Mouse (Mus musculus) kidney, postnatal 10 days (tissue): ENCODE results near the gene Mitd1.

ENCODE experiments used
- DNase-seq: peaks from one replicate; pipeline ENCODE4 v3.0.0; 2021; ENCODE audit warnings: mixed read lengths

The Mitd1 gene

DNA sequence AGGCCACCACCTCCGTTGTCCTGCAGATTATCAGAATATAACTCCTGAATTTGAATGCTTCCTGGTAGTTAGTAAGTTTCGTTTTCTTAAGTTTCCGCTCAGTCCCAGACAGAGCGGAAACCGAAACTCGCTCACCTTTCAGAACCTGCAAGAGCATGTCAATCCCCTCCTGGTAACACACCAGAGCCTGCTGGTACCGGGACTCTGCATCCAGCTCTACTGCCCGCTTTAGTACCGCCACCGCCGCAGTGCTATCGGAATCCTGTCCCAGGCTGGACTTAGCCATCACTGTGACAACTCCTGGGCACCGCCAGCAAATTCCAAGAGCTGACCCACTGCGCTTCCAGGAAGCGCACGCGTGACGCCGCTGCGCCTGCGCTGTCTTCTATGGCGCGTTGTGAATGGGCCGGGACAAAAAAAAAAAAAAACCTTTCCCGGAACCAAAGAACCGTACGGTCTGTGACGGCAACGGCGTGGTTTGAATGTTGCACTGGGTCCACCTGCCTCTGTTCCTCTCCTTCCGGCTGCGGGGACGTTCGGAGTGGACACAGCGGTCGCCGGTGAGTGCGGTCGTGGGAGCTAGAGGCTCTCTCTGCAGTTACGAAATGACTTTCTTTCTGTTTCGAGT, at the start of gene Mitd1, which contains the start of gene Mrpl30:
Mitd1 (minus strand) TSS at position 387 of the 628 bp plus-strand sequence.
Mrpl30 (plus strand) TSS at position 453 of the 628 bp plus-strand sequence.
- DNase-seq, result peak; percentile 93

DNA sequence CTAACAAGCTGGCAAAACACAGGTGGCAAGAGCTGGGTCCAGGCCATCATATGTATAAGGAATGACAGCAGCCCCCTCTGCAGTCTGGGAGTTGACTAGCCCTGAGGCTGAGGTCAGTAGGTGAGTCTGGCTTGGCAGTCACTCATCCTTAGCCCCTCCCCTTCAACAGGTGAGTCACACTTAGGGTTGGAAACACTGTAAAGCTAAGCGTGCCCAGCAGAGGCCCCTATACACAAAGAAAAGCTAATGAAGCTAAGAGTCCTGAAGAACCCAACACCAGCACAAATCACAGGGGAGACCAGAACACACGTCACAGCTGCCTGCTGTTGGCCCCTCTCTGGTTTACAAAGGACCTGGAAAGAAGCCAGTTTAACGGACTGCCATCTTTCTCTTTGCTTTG, 41.6 kb upstream of the Mitd1 start:
- DNase-seq, result peak; percentile 40

DNA sequence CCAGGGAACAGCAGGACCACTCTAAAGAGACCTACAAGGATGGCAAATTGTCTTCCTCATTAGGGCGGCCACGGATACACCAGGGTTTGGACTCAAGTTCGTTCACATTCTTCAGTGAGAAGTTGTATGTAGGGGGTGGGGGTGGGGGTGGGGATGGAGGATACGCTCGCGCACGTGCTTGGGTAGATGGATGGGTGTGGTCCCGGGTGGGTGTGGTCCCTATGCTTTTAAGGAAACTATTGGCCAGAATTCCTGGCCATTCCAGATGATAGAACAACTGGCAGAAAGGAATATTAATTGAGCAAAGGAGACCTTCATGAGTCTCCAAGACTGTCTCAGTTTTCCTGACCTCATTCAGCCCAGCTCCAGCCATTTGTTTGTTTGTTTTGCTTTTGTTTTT, 35.8 kb upstream of the Mitd1 start:
- DNase-seq, result no peak

DNA sequence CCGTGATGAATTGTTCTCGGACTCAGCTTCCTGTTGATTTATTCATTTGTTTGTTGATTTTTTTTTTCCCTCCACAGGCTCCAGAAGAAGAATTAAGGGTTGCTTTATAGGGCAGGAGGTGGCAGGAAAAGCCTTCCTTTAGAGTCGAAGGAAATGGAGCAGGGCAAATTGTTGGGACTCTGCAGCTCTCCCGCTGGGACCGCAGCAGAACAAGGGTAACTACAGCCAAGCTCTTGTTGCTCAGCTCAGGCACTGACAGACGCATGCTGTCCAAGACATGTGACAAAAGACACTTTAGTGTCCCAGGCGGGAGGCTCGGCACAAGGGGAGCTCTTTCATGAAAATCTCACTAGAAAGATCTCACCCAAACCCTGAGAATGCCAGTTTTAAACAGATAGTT, 32.3 kb upstream of the Mitd1 start:
- DNase-seq, result peak; percentile 11

DNA sequence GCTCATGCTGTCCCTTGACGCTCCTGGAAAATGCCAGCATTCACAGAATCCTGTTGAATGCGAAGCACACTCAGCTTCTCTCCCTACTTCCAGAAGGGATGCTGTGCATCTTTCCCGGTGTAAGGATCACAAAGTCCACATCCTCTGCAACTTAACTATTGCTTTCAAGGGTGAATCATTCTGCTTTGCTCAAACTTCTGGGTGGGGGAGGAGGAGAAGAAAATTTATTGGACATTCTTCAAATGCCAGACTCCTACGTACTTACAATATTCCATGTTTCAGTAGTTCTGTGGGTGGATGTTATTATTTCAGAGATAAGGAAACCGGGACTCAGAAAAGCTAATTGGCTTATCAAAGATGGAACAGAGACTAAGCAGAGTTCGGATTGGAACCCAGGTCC, 27.9 kb upstream of the Mitd1 start:
- no peak for DNase-seq

DNA sequence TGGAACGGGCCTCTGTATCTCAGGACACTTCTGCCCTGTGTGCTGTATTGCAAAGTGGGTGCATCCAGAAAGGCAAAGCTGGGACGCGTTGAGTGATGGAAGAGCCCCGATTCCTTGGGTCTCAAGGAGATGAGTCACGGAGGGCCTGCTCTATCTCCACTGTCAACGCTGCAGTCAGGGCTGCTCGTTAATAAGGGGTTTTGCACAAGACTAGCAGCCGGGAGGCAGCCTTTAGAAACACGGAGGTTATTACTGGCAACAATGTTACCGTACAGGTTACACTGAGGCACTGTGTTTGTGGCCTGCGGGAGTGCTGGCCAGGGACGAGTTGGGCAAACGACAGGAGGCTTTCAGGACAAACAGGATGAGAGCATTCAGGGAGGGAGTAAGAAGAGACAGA, 27.5 kb upstream of the Mitd1 start:
- no peak for DNase-seq

DNA sequence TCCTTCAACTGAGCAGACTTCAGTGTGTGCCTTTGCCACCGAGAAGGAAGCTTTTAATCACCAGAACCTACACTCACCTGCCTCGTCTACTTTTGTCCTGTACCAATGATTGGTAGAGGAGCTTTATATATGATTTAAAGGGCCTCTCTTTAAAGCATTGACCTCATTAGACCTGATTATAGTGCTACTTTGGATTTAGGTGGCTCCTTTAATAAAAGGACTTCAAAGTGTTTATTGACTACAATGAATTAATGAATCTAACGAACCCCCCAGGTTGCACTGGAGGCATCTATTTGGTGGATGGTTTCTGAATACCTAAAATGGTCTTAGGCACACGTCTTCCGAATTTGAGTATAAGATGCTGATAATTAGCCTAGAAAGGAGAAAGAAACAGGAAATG, 26.2 kb upstream of the Mitd1 start, which contains the start of gene Lyg2:
Lyg2 (minus strand) TSS at position 101 of the 400 bp plus-strand sequence.
- no peak for DNase-seq

DNA sequence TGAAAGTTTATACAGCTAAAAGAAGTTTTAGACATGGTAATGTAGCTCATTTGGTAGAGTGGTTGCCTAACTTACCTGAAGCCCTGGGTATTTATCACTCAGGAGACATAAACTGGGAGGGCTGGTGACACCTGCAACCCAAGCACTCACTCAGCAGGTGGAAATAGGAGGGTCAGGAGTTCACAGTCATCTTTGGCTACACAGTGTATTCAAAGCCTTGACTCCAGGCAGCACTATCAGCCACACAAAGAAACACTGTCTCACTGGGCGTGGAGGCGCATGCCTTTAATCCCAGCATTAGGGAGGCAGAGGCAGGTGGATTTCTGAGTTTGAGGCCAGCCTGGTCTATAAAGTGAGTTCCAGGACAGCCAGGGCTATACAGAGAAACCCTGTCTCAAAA, 22.5 kb upstream of the Mitd1 start:
- DNase-seq, result no peak

DNA sequence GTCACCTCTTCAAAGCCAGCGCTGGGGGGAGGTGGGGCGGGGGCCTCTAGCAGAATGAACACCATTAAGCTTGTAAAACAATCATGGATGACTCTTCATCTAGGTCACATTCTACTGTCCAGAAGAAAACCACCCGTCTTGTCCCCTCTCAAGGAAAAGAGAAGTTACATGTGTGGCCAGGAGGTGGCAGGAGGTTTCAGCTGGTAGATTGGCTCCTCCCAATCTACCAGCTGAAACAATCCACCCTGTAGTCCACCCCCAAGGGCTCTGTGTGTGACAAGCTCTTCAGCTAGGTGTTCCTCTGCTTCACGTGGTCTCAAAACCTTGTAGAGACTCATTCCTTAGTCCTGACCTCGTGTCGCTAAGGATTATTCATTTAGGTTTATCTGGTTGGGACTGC, 13.0 kb upstream of the Mitd1 start:
- DNase-seq, result peak; percentile 51

DNA sequence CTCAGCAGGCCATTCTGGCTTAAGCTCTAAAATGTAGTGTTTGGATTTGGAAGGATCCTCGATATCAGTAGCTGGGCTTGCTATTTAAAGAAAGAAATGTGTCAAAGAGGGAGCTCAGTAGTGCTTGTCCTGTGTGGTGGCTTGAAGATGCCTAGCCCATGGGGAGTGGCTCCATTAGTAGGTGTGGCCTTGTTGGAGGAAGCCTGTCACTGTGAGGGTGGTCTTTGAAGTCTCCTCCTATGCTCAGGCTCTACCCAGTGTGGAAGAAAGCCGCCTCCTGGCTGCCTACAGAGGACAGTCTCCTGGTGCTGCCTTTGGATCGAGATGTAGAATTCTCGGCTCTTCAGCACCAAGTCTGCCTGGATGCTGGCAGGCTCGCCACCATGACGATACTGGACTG, 10.1 kb upstream of the Mitd1 start:
- DNase-seq, result no peak

DNA sequence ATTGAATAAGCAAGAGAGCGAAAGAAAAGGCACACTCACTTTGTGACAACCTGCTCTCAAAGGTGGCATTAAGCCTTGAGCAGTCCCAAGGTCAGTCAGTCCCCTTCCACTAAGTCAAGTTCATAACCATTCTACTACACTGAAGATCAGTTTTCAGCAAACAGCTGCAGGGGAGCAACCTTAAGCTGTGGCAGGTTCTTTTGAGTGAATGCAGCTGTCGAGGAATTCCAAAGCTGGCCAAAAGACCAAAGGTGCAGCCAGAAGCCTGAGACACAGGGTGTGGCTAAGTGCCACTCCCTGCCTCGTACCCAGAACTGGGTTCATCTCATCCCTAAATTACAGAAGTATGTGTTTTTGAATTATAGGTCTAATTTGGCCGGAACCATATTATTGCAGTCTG, 9.6 kb upstream of the Mitd1 start:
- no peak for DNase-seq

DNA sequence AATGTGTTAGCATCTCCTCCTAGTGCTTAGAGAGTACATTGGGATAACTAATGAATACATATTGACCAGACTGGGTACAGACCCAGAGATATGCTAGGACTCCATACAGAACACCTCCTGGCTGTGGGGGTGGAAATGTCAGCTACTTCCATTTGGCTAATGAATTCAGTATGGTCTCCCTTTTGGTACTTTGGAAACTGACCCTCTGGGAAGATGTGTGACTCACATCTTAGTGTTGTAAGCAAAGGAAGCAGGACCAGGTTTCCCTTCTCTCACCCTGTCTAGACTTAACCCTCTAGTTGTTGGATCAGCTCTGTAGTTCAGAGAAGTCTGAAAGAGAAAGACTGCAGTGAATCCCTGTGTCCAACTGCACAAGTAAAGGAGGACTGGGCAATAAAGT, 4.4 kb upstream of the Mitd1 start:
- DNase-seq, result no peak

DNA sequence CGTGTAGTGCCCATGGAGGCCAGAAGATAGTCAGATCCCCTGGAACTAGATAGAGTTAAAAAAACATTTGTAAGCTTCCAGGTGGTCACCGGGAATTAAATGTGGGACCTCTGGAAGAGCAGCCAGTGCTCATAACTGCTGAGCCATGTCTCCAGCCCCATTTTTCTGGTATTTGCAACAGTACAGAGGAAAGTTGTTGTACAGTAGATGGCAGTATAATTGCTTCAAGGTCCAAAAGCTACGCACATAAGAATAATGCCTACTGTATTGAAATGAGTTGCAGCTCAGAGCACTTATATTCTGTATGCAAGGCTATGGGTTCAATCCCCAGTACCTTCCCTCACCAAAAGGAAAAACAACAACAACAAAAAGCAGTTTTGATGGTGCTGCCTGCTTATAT, 1.2 kb upstream of the Mitd1 start:
- DNase-seq, result no peak

DNA sequence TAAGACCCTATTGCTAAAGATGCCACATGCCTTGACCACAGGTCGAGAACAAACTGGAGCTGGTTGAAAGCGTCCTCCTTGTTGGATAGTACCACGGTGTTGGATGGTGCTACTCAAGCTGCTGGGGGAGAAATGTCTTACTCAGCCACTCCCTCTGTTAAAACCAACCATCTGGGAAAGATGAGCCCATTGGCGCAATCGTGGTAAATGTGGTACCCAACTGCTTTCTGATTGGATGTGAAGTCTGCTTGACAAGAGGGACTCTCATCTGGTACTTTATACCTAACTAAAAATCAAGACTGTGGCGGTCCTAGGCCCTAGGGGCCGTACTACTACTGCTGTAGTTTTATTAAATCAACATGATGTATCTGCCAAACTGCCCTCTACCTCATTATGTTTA, 1.0 kb downstream of the Mitd1 start:
- no peak for DNase-seq

DNA sequence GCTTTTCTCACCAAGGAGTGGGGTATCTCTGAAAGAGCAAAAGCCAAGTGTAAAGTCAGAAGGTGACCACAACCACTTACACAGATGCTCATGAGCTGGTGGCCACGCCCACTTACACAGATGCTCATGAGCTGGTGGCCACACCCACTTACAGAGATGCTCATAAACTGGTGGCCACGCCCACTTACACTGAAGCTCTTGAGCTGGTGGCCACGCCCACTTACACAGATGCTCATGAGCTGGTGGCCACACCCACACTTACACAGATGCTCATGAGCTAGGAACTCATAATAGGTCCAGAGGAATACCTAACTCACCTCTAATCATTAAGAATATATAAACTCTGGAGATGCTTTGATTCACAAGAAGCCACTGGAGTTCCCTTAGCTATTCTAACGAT, 5.8 kb downstream of the Mitd1 start:
- DNase-seq, result no peak

DNA sequence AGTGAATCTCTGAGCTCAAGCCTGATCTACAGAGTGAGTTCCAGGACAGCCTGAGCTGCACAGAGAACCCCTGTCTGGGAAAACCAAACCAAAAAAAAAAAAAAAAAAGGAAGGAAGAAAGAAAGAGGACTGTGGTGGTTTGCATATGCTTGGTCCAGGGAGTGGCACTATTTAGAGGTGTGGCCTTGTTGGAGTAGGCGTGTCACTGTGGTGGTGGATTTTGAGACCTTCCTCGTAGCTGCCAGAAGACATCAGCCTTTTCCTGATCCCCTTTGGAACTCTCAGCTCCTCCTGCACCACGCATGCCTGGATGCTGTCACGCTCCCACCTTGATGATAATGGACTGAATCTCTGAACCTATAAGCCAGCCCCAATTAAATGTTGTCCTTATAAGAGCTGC, 6.8 kb downstream of the Mitd1 start:
- no peak for DNase-seq

DNA sequence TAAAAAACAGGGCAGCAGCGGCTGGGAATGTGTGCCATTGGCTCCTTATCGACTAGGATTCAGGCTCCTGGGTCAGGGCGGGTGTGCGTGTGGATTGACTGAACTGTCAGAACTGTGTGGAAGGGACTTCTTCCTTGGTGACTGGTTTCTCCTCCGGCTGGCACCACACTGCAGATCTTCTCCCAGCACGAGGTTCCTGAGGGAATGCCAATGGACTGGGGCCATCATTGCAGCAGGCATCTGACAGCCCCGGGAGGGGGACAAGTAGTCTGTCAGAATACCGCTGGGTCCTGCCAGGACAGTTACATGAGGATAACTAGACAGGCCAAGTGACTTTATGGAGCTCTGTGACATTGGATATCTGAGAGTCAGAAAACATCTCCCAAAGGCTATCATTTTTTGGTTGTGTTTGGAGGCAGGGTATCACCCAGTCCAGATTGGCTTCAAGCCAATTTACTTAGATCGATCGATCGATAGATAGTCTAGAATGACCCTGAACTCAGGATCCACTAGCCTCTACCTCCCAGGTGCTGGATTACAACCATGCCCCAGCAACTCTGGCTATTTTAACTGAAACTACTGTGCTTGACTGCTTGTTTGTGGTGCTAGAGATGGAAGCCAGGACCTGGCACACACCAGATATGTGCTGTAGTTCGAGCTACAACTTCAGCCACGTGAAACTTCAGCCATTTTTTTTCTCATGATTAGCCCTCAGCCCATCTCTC, 12.3 kb downstream of the Mitd1 start:
- no peak for DNase-seq

DNA sequence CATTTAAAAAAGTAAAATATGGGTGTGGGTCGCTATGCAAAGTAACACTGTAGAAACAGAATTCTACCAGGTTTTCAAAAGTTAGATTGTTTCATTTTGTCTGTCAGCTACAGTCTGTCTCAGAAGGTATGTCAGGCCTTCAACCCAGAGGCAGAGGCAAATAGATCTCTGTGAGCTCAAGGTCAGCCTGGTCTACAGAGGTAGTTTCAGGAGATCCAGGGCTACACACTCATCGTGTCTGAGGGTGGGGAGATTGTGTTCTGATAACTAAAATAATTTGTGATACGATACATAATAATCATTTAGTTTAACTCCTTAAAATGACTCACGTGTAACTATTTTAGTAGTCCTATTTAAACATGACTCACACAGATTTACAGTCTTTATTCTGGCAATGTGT, 17.1 kb downstream of the Mitd1 start:
- no peak for DNase-seq

DNA sequence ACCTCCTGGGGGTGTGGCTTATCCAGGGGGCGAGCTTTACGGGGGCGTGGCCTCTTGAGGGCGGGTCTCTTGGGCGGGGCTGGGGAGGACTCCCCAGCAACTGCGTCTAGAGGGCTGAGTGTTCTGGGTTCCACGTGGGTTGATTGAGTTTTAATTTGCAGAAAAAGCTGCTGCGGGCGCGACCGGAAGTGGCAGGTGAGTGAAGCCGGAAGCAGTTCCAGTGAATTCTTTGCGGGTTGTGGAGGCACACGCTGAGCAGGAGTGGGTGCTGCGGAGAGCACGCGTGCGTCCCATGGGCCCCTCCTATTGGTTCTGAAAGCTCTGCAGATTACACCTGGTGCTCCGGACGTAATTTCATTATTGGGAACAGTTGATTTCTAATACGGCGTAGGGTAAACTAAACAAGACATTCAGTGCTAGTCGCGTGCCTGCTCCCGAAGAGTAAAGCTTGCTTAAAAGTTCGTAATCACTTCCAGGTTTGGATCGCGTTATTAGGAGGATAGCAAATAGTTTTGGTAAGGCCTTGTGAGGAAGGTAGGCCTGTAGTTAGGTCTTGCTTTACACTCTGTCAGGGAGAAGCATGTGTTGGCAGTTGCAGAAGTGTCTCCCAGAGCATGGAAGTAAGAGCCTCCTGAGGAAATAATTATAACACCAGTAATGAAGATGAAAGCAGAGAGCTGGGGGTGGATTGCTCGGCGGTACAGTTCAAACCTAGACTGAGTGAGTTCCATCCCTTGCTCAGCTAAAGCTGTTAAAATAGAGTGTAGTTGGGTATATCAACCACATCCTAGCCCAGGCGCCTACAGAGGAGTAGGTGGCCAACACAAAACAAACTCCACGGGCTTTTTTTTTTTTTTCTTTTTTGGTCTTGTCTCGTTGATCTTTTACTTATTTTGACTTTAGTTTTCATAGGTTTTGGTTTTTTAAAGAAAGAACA, 17.8 kb downstream of the Mitd1 start:
- DNase-seq, result peak; percentile 91

DNA sequence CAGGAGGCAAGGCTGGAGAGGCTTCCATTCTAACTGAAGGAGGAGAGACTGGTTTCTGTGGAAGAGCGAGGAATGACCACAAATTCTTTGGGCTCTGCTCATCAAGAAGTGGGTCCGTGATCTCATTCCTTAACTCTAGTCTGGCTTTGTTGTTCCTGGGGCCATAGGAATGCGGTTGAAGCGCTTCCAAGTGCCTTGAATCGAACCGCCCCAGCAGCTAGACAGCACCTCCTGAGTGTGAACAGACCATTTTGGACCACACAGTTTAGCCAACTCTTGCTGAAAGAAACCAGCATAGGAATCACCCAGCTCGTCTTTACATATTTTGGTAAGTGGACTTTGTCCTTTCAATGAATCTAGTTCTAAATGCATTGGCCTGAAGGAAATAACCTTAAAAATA, 18.5 kb downstream of the Mitd1 start, which contains the start of gene Lipt1:
Lipt1 (plus strand) TSS at position 35 of the 400 bp plus-strand sequence.
- no peak for DNase-seq

DNA sequence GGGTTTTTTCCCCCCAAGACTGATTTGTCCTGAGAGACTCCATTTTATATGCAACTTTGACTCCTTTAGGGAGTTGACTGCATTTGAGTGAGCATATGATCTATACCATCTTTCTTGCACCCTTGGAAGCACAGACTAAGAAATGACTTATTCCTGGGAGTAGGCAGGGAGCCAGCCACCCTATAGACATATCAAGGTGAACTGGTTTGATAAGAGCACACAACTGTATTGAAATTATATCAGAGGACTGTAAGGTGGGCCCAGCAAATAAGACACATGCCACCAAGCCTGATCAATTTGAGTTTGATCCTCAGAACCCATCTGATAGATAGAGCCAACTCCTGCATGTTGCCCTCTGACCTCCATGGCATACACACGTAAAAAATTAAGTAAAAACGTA, 20.8 kb downstream of the Mitd1 start:
- no peak for DNase-seq

DNA sequence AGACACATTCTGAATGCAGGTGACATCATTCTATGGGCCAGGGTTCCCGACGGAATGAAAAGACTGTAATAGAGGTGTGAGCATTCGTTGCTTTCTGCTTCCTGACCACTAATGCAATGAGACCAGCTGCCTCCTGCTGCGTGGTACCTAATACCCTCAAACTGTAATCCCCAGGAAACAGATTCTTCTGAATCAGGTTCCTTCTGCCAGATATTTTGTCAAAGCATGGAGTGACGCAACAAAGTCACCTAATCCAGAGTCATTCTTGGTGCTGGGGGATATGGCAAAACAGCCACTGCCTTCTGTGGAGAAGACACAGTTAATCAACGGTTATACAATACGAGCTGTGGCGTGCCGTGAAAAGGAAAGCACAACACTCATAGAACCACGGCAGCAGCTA, 21.6 kb downstream of the Mitd1 start:
- DNase-seq, result no peak

DNA sequence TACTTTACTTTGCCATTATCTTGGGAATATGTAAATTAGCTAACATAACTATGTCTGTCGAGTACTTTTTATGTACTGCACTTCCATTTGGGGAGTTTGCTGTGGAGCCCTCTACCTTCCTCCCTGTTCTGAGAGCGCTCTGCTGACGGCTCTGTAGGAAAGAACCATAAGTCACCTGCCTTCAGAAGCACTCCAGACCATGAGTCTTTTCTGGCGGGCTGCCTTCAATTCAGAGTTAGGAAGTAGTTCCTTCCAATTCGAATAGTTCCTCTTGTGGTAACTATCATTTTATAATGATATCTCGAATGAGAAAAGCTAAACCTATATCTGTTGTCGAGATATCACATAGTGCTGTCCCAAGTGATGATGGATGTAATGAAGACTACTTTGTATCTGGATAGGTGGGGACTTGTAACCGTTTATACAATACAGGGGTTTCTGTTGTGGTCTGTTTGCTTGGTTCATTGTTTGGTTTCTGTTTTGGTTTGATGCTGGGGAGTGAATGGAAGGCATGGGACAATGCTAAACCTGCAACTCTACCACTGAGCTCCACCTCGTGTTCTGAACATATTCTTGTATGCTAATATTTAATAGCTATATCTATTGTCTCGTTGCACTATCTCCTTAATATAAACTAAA, 22.4 kb downstream of the Mitd1 start:
- DNase-seq, result no peak
